Mouse (Mus musculus): ENCODE data around the gene Srrm2. TPM values are rescaled to one million over a fixed set of nuclear protein-coding genes. Genes with fewer than 3 reads are reported as not detected.

The Srrm2 gene
- total RNA-seq, 2 experiments from 2014 or later: 96.7 to 382 TPM

- ATAC-seq (replicated peaks; ENCODE audit: poor library complexity): peak; percentile 41
Measured at GRCm38 (mm10) chr17:23803366-23804041, 13.2 kb downstream of the Srrm2 start.

DNA sequence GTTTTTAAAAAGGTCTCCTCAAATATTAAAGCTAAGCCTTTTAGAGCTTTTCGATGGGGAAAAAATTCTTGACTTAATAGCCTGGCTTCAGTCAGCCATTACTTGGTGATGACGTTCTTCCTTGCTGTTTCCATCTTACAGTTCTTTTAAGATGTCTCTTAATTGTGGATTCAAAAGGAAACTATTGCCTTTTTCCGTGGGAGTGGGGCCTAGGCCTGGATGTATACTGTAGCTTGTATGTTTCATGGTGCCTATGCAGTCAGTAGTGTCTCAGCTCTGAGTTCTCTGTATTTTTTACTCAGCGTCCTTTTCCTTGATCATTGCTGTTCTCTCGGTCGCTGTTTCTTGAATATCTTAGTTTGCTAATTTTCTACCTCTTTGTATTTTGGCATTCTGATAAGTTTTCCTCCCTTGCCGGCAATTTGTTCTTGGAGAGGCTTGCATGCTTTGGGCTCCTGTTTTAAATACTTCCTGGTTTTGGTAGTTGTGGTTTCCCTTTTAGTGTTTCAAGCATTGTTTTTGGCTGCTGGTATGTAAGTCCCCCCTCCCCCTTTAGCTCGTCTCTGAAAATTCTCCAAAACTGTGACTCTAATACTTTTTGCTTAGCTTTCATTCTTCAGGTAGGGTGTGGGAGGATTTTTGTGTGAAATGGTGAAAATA is 14.2 kb downstream of the Srrm2 start:
- no peak for ATAC-seq (replicated peaks; ENCODE audit: poor library complexity)

GRCm38 (mm10) chr17:23806867-23807266 is 16.5 kb downstream of the Srrm2 start:
- peak; percentile 7 for ATAC-seq (replicated peaks; ENCODE audit: poor library complexity)

- no peak for ATAC-seq (replicated peaks; ENCODE audit: poor library complexity)
Measured at GRCm38 (mm10) chr17:23807918-23808317, 17.6 kb downstream of the Srrm2 start.

GRCm38 (mm10) chr17:23815641-23816040 is 25.3 kb downstream of the Srrm2 start:
- ATAC-seq (replicated peaks; ENCODE audit: poor library complexity): no peak

- no peak for ATAC-seq (replicated peaks; ENCODE audit: poor library complexity)
Measured at GRCm38 (mm10) chr17:23818579-23818978, 28.2 kb downstream of the Srrm2 start.

GRCm38 (mm10) chr17:23819235-23819634 is 28.9 kb downstream of the Srrm2 start:
- no peak for ATAC-seq (replicated peaks; ENCODE audit: poor library complexity)

GRCm38 (mm10) chr17:23820731-23821130 is 30.4 kb downstream of the Srrm2 start:
- ATAC-seq (replicated peaks; ENCODE audit: poor library complexity): no peak

- ATAC-seq (replicated peaks; ENCODE audit: poor library complexity): no peak
Measured at GRCm38 (mm10) chr17:23822094-23822493, 31.8 kb downstream of the Srrm2 start.

DNA sequence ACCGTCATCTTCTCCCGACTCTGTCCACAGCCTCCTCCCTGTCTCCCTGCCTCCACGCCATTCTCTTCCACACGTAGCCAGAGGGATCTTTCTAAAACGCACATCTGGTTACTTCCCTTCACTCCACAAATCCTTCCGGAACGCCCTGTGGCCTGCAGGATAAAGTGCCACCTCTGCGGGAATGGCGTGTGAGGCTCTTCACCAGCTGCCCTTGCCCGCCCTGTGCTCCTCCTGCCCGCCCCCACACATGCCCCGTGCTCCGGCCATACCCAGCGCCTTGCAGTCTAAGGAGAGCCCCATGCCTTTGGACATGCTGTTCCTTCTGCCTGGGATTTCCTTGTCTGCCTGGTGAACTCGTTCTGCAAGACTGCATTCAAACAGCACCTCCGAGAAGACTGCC is 32.7 kb downstream of the Srrm2 start:
- ATAC-seq (replicated peaks; ENCODE audit: poor library complexity): no peak

GRCm38 (mm10) chr17:23823614-23824013 is 33.3 kb downstream of the Srrm2 start:
- no peak for ATAC-seq (replicated peaks; ENCODE audit: poor library complexity)

- no peak for ATAC-seq (replicated peaks; ENCODE audit: poor library complexity)
Measured at GRCm38 (mm10) chr17:23825591-23825990, 35.3 kb downstream of the Srrm2 start.

GRCm38 (mm10) chr17:23828271-23829001 is 38.1 kb downstream of the Srrm2 start:
- peak; percentile 28 for ATAC-seq (replicated peaks; ENCODE audit: poor library complexity)

DNA sequence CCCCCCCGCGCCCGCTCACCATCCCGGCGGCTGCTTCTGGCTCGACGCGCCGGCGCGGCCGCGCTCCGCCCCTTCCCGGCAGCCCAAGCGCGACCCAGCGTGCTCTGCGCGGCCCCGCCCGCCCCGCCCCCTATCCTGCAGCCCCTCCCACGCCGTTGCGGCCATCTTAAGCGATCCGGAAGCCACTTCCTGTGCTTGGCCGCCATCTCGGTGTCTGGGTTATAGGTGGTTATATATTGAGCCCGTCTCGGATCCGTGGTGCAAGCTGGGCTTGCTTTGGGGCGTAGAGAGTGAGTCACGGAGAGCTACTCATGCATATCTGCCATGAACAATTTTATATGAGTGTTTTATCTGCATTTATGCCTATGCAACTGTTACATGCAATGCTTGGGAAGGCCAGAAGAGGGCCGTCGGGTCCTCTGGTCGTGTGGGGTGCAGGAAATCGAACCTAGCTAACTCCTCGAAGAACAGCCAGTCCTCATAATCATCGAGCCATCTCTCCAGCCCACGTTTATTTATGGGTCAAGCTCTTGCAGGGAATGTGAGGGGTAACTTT is 38.8 kb downstream of the Srrm2 start, which contains the start of gene Elob:
TSS of gene Elob (minus strand) at position 73 of the 556 bp plus-strand sequence.
- peak; percentile 88 for ATAC-seq (replicated peaks; ENCODE audit: poor library complexity)

GRCm38 (mm10) chr17:23831201-23831600 is 40.9 kb downstream of the Srrm2 start:
- ATAC-seq (replicated peaks; ENCODE audit: poor library complexity): no peak

- no peak for ATAC-seq (replicated peaks; ENCODE audit: poor library complexity)
Measured at GRCm38 (mm10) chr17:23836006-23836575, 45.8 kb downstream of the Srrm2 start, which contains the start of gene Prss33. Prss33 (minus strand) TSS chr17:23836056.

DNA sequence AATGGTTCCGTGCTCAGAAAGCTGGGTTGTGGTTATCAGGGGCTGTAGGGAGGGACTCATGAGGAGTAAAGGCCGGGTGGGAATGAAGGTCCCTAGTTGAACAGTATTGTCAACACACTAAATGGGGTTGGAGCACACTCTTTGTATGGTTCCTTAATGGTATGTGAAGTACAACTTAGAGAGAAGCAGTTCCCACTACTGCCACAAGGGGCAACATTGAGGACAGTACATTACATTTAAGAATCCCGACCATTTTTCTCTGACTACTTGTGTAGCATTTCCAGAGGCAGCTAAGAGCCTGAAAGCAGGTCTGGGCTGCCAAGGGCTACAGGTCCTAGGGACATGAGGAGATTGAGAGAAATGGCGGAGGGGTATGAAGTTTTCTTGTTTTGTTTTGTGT is 50.8 kb downstream of the Srrm2 start:
- peak; percentile 86 for ATAC-seq (replicated peaks; ENCODE audit: poor library complexity)

DNA sequence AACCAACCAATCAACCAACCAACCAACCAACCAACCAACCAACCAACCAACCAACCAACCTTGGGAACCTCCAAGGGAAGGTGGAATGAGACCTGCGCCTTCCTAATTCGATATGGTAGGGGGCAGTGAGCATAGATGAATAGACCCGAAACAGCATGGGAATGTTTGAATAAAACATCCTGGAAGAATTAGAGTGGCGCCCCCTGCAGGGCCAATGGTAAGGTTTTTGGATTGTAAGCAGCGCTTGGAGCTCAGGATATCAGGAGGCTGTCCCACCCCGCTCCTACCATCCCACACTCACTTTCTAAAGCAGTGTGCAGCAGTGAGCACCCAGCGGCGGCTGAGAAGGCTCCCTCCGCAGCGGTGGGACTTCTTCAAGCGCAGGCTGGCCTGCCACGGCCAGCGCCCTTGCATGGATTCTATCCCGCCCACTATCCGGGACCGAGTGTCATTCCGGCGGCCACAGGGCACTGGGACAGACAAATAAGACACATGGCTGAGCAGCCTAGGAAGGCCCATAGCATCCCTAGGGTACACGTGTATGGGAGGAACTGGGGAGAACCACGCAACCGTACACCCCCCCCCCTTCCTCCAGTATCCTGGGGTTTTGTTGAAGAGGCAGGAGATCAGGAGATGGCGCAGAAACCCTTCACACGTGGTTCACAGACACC is 52.9 kb downstream of the Srrm2 start:
- no peak for ATAC-seq (replicated peaks; ENCODE audit: poor library complexity)

- peak; percentile 84 for ATAC-seq (replicated peaks; ENCODE audit: poor library complexity)
Measured at GRCm38 (mm10) chr17:23843812-23844273, 53.5 kb downstream of the Srrm2 start, which contains the start of the genes Prss32 and Prss41. Prss32 (plus strand) TSS chr17:23843855. Prss41 (minus strand) TSS chr17:23844172.

DNA sequence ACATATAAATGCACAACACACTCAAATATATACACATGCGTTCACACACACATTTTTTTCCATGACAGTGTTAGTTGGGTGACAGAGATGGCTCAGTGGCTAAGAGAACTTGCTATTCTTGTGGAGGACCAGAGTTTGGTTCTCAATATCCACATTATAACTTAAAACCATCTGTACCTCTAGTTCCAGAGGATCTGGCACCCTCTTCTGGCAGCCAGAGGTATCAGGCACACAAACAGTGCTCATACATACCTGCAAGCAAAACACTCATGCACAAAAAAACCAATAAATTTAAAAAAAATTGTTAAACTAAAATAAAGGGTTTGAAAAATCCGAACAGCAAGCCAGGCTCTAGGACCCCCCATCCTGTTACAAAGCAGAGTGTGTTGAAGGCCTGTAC is 59.7 kb downstream of the Srrm2 start:
- ATAC-seq (replicated peaks; ENCODE audit: poor library complexity): 0 out of 2 replicates have a peak, but pooled peaks have one; percentile 49

All from megakaryocyte progenitor cell, adult 5-6 weeks (primary cell).